Mouse (Mus musculus) gastrocnemius, postnatal 36 days (tissue): ENCODE results near the gene Golt1b. TPM values are rescaled to one million over a fixed set of nuclear protein-coding genes. Genes with fewer than 3 reads are reported as not detected.

Experiments
- DNase-seq, 2 experiments: peaks; one replicate each; pipeline ENCODE4 v3.0.0; 2022
- intact Hi-C: fragments of 180-260 bp; cut with DNase I; formaldehyde crosslinking; loops from one replicate; pipeline ENCODE4 v1.15.1; 2025
- total RNA-seq, 2 experiments: library from RNA; stranded (reverse); gene quantifications; 2 replicates each; pipeline ENCODE4 v1.2.3; 2021

The Golt1b gene
- total RNA-seq, 2 experiments from 2014 or later = 14.2 to 16.9 TPM

DNA sequence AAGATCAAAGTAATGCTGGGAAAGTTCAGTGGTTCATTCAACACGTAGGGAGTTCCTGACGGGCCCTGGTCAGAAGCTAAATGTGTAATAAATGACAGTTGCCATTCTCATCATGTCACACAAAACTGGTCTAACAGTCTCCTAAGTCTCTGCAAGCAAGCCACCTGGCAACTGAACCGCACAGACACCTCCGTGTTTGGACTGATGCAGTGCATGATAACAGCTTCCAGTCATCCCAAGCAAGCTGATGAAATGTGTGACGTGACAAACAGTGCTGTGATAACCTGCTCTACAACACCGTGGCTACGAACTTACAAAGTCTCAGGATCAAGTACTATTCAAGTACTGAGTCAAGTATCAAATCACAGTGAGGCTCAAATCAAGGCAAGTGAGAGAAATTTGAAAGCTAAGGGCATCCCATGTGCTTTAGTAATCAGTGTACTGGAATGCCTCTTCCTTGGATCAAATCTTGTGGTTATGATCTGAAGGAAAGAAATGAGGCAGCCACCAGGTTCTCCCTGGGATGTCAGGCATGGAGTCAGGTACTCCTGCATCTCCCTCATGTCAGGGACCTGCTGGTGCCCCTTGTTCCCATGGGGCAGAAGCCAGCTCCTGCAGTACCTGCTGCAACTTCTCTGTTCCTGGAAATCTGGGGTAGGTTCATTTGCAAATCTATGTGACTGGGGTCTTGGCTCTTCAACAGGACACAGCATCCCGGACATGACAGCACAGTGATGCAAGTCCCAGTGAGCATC lies 8.3 kb upstream of the Golt1b start:
- no peak for DNase-seq
- intact Hi-C loops = no loop called here

DNA sequence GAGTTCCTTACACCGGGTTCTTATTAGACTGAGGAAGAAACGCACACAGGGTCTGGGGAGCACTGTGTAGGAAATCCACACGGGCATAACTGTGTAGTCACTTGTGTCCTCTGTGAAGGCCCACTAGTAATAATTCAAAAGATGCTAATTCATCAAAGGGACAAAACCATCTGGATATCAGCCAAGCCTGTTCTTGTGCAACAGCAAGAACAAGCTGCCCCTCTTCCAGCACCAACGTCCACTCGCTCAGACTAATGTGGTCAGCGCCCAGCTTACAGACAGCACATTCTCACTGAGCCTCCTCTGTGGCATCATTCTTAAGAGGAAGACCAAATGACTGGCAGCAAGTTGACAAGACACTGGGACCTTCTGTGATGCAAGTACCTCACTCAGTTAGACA lies 7.1 kb upstream of the Golt1b start:
- DNase-seq = no peak
- intact Hi-C loops = no loop called here

DNA sequence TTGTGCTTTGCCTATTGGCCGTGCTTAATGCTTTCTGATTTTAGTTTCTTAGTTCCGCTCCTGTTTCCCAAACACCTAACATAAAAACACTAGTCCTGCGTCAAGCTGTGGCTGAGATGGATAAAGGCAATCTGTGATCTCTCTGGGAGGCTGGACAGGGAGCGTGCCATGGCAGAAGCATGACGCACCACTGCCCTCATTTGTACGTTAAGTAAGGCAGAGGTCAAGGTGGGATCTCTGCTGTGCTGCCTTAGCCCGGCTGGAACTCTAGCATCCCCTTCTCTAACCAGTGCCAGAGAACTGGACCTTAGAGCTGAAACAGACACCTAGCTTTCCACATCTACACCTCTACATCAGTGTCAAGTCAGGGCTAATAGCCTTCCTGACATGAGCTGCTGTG lies 5.4 kb upstream of the Golt1b start:
- intact Hi-C loops = no loop called here

DNA sequence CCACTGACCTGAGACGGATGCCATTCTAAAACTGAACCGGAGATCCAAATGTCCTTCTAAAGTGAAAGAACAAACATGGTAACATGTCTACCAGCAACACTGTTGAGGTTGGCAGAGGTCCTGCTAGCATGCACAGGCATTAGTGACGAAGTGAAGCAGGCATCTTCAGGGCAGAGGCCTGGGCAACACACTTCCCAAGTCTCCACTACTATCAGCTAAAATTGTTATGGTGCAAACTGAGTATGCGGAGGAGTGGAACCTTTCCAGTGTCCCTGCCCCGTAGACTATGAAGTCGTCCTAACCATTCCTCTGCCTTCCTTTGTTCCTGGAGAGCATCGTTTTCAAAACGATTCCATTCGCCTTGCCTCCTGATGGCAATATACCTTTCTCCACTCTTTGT lies 2.5 kb upstream of the Golt1b start:
- intact Hi-C loops = no loop called here
- DNase-seq = no peak

More for the DNA sequence above, 5.4 kb upstream of the Golt1b start:
- DNase-seq = no peak

DNA sequence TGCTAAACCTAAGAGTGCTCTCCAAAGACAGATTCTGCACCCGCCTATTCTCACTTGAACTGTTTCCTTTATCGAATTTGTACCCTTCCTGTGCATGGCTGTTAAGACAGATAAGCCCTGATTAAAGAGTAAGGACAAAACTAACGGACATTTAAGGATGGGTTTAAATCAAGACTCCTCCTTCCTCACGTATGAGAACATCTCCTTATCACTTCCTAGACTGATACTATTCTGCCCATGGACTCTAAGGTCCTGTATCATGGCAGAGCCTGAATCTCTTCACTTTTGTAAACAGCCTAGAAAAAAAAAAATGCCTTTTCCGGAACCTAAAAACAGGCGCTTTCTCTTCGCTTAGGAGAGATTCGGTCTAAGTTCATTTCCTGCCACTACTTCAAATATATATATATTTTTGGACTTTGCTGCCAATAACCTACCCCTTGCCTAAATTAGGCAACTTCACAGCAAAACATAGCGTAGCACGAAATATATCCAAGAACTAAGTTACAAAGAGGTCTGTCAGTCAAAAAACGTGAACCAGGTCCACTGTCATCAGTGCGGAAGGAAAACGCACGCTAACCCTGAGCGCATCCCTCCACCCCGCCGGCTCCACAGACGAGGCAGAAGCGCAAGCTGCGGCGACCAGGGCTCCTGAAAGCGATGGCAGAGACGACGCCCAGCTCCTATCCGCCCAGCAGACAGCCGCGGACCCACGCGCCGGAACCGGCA lies 573 bp upstream of the Golt1b start:
- DNase-seq = no peak
- intact Hi-C loops = loop anchor here (2.0 to 5.0 kb wide), 2 partner anchors 40 to 136 kb away; no protein-coding TSS in a partner anchor

DNA sequence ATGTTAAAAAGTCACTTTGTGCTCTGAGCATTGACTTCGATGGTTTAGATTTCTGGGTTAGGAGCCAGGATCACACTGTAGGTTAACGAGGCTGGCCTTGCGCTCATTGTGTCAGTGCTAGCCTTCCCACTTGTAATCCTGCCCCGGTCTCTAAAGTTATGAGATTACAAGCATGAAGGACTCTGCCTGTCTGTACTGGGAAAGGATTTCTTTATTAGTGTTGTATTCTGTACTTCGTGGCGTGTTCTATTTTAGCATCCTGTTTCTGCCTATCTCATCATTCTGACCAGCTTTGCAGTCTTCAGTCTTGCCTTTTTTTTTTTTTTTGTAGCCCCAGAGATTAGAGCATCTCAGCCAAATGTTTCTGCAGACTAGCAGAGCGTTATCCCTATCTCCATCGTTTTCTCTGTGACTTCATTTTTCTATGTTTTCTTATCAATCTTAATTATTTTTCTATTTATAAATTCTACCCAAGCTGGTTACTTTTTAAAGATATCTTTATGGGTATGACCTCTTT lies 792 bp downstream of the Golt1b start:
- DNase-seq = no peak
- intact Hi-C loops = loop anchor here (2.0 to 5.0 kb wide), 2 partner anchors 41 to 134 kb away; no protein-coding TSS in a partner anchor

DNA sequence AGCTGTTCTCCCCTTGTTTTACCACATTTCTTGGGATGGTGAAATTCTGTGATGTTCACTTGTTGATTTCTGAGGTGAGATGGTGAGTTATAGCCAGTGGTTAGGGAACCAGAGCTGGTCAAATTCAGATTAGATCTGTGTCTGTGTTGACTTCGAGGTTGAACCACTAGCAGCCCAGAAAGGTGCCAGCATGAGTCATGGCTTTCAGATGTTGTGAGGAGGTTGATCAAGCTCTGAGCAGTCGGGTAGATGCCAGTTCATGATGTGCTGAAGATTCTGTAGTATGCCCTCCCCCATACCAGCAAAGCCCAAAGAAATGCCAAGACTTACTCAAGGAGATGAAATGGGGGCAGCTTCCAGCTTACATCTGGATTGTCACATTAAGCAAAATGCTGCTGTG lies 2.1 kb downstream of the Golt1b start:
- no peak for DNase-seq
- intact Hi-C loops = loop anchor here (5.0 kb wide), 1 partner anchor 133 kb away; no protein-coding TSS in a partner anchor

DNA sequence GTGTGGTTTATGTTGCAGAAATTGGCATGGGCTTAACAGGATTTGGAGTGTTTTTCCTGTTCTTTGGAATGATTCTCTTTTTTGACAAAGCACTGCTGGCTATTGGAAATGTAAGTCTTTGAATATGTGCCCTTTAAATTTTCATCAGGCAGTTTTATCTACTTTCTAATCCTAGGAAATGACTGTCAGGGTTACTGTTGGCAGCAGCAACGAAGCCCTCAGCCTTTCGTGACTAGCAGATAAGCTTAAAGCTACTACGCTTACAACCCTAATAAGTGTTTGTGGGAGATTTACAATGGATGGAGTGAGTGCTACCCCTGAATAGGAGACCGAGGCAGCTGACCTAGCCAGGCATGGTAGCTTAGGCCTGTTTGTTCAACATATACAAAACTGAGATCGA lies 5.3 kb downstream of the Golt1b start:
- intact Hi-C loops = no loop called here
- no peak for DNase-seq

DNA sequence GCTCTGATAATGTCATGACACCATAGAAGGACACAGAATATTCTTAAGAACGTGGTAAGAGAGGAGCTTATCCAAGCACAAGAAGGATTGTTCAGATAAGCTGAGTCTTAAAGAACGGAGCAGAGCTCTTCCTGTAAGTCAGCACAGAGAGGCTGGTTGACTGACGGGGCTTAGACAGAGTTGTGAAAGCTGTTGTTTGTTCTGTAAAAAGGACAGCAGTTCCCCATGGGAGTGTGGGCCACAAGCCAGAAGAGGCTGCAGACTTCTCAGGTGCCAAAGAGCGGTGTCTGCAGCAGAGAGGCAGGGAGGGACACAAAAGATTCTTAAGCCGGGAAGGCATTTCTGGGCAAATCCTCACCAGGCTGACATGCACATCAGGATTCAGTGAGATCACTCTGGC lies 7.6 kb downstream of the Golt1b start:
- intact Hi-C loops = no loop called here
- DNase-seq = no peak

DNA sequence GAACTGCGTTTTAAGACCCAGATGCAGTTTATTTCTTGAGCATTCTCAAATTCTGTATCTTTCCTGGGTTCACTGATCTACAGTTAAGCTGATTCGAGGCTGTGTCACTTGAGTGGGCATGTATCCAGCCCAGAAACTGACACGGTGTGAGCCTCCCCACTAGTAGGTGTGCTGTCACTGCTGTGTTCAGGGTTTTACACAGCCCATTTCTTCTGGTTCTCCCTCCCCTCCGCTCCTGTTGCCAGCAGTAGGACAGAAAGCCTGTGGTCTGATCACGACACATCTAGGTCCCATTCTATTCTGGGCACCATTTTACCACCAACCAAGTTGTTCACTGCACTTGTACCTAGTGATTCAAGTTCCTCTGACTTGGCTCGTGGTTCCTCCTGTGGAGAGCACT lies 8.7 kb downstream of the Golt1b start:
- no peak for DNase-seq
- intact Hi-C loops = no loop called here

DNA sequence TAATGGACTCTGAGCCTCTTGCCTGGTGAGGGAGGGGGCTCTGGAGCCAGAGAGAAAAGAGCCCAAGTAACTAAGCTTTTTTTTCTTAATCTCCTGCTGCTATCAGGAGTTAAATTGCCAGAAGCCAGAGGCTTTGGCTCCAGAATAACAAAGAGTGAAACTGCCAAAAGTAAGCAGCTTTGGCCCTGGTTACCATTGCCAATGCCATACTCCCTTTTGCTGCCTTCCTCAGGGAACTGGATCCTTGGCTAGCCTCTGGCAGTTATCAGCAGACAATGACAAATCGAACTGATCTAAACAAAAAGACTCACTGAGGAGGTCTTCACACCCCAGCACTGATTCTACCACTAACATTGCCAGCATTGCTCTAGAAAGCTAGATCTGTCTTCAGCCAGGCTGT lies 24.1 kb downstream of the Golt1b start:
- intact Hi-C loops = no loop called here
- no peak for DNase-seq

DNA sequence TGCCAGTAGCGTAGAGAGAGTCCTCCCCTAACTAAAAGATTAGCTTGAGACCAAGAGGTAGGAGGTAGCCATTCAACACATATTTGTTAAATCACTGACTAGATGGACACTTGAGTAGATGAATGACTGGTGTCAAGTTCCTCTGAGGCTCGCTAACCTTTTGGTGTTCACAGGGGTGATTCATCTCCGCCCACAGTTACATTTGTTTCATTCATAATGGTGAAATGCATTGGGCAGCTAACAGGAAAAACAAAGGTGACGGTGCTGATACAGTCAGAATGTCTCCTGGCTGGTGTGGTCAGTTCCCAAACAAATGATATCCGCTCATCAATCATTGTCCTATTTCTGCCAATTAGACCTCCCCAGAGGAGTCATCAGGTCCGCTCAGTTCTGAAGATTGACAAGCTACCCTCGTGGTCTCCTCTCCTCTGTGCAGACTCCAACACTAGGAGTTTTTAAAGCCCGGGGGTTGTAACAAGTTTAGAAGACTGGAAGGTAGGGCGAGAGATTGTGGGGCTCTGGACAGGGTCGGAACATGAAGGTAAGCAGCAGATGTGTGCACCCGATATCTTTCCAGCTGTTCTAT lies 26.0 kb downstream of the Golt1b start, which contains the start of gene Spx:
Gene Spx (plus strand): TSS at position 536 of the 586 bp plus-strand sequence.
- DNase-seq = no peak
- intact Hi-C loops = no loop called here

DNA sequence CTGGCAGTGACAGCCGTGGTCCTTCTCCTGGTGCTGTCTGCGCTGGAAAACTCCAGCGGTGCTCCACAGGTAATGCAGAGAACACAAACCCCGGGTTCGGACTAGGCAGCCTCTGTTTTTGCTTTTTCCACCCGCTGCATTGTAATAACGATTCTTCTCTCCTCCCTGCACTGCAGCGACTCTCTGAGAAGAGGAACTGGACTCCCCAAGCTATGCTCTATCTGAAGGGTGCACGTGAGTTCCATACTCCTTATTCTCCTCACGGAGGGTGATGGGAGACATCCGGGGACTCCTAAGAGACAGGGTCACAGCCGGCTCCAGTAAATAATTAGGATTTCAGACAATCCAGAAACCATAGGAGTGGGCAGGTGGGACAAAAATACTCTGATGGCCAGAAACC lies 26.8 kb downstream of the Golt1b start:
- intact Hi-C loops = no loop called here
- DNase-seq = no peak

DNA sequence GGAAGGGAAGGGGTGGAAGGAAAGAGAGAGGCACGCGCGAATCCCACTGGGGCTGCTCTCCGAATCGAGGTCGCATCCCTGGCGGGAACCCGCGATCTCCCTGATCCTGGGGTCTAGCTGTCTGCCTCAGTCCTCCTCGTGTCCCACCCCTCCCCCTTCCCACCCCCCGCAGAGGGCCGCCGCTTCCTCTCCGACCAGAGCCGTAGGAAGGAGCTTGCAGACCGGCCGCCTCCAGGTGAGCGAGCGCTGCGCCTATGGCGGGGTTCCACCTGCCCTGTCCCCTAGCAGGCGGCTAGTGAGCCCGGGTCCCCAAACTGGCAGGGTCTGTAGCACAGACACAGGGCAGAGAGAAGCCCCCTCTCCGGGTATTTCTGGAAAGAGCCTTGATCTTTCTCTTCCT lies 27.6 kb downstream of the Golt1b start:
- DNase-seq = no peak
- intact Hi-C loops = no loop called here

DNA sequence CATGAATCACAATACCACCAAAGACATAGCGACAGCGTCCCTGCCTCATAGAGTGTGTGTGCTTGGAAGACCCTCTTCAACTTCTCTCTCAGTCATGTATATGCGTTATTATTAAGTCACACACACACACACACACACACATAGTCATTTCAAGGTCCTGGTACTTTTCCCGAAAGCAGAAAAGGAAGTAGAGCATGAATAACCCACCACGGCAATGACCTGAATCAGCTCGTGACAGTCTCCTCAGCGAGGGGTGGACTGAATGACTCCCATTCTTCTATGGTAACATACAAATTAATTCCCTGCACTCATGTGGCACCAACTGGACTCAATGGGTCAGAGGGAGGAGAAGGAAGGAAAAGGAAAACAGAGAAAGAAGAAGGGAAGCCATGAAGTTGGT lies 38.0 kb downstream of the Golt1b start:
- intact Hi-C loops = no loop called here
- DNase-seq = no peak

DNA sequence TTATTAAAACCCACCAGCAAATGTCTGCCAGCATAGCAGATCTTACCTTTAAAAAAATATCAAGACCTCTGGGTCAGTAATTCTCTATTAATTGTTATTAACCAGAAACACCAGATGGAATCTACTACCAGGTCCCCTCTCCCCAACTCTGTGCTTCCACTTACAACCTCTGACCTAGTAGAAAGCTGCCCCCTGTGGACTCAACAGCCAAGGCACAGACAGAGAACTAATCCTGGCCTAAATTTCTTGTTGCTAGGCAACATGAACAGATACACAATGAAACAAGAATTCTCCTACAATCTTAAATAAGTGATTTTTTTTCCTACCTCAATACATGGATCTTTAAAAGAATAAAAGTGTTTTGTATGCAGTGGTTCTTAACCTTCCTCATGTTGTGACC lies 42.1 kb downstream of the Golt1b start:
- no peak for DNase-seq
- intact Hi-C loops = no loop called here

DNA sequence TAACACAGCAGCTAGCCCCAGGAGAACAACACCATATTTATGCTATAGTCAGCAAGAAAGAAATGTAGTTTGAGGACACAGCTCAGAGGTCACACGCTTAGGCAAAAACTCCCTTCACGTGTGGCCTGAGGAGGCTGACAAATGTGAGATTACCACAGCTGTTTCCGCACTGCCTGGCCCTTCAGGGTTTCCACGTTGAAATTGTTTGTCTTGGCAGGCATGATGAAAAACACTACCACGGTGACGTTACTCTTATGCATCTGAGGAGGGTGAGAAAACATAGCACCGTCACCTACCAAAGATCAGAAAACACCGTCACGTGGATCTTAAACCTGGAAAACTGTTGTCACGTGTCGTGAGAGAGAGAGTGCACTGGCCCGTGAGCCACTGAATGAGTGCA lies 64.4 kb downstream of the Golt1b start:
- DNase-seq = no peak
- intact Hi-C loops = no loop called here

DNA sequence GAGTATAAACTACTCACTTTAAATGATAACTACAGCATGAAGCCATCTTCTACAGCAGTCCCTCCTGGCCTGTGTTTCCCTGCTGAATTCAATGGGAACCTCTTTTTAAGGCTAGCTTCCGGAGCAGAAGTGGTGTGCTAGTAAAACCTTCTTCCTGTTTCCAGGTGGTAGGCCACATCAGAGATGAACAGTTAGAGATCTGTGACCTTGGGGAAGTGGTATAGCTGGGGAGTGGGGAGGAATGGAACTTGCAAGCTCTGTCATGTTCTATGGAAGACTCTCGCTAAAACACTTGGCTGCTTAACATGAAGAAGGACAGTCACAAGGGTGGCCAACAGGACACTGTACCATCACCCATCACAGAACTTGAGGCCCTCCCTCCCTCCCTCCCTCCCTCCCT lies 66.3 kb downstream of the Golt1b start:
- no peak for DNase-seq
- intact Hi-C loops = no loop called here
